Mouse (Mus musculus): ENCODE results near the gene Pknox2.
A peak's percentile ranks its signal among the peaks of the same experiment; 100 is the strongest.

Pknox2 gene

DNA sequence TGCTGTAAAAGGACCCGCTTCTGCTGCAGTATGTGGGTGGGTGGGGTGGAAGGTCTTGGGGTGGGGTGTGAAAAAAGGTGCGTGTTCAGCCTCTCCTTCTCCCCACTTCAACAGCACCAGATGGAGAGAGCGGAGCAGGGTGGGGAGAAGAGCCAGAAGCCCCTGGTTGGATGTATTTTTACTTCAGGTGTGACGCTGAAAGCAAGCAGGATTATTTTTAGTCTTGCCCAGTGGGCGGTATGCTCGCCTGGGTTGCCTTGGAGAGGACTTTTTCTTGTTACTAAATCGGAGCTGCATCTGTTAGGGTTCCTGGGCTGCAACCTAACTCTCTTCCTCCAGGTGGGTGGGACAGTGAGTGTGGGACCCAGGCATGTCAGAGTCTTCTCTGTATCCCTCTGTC lies 202.4 kb downstream of the Pknox2 start:
- H3K27me3 ChIP-seq (ENCODE audit: insufficient read depth, low read length), result peaks cover 55% of the 10 kb centered on the region

DNA sequence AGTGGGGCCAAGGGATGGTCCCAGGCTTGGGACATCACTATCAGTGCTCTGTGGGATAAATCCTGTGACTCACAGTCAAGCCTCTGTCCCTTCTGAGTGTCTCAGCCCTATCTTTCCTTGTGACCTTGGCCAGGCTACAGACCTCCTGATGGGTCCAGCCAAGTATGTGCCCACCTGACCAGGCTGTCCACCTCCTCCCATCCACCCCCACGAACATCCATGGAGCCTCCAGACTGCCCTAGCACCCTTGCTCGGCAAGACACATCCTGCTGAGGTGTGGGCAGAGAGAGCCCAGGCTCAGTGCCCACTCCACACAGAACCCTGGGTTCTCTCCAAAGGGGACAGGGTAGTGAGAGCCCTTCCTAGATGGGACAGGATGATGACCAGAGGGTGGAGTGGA lies 204.6 kb downstream of the Pknox2 start:
- TF ChIP-seq CTCF (conservative IDR thresholded peaks at IDR 0.05; ENCODE audit: low read length), result no peak
- TF ChIP-seq POU5F1 (IDR thresholded peaks at IDR 0.05; ENCODE audit: borderline replicate concordance, low read length), result no peak
- TF ChIP-seq NANOG (IDR thresholded peaks at IDR 0.05; ENCODE audit: borderline replicate concordance, low read length), result no peak
- Histone ChIP-seq H3K36me3 (ENCODE audit: insufficient read depth, low read length) (no peaks in the 10 kb centered on the region), H3K4me3 (replicated peaks; ENCODE audit: low read length) (no peak overlapping the region), H3K27me3 (ENCODE audit: insufficient read depth, low read length) (peaks cover 59% of the 10 kb centered on the region), H3K4me1 (replicated peaks; ENCODE audit: low read depth, low read length) (peaks cover 16% of the 10 kb centered on the region), H3K9me3 (ENCODE audit: low read length) (no peaks in the 10 kb centered on the region)

More for the DNA sequence above, 202.4 kb downstream of the Pknox2 start:
- H3K9me3 ChIP-seq (ENCODE audit: low read length), result no peaks in the 10 kb centered on the region
- H3K4me1 ChIP-seq (replicated peaks; ENCODE audit: low read depth, low read length), result peaks cover 18% of the 10 kb centered on the region
- TF ChIP-seq CTCF (conservative IDR thresholded peaks at IDR 0.05; ENCODE audit: low read length), result no peak
- no peak for TF ChIP-seq POU5F1 (IDR thresholded peaks at IDR 0.05; ENCODE audit: borderline replicate concordance, low read length)
- no peaks in the 10 kb centered on the region for H3K36me3 ChIP-seq (ENCODE audit: insufficient read depth, low read length)
- no peak overlapping the region for H3K4me3 ChIP-seq (replicated peaks; ENCODE audit: low read length)

GRCm38 (mm10) chr9:36942131-36942530 lies 205.1 kb downstream of the Pknox2 start:
- peaks cover 56% of the 10 kb centered on the region for H3K27me3 ChIP-seq (ENCODE audit: insufficient read depth, low read length)
- H3K4me1 ChIP-seq (replicated peaks; ENCODE audit: low read depth, low read length), result peaks cover 16% of the 10 kb centered on the region
- H3K36me3 ChIP-seq (ENCODE audit: insufficient read depth, low read length), result no peaks in the 10 kb centered on the region
- TF ChIP-seq CTCF (conservative IDR thresholded peaks at IDR 0.05; ENCODE audit: low read length) (no peak), POU5F1 (IDR thresholded peaks at IDR 0.05; ENCODE audit: borderline replicate concordance, low read length) (no peak), NANOG (IDR thresholded peaks at IDR 0.05; ENCODE audit: borderline replicate concordance, low read length) (no peak)
- H3K9me3 ChIP-seq (ENCODE audit: low read length), result no peaks in the 10 kb centered on the region
- H3K4me3 ChIP-seq (replicated peaks; ENCODE audit: low read length), result no peak overlapping the region

GRCm38 (mm10) chr9:36941565-36941964 lies 205.6 kb downstream of the Pknox2 start:
- no peaks in the 10 kb centered on the region for H3K9me3 ChIP-seq (ENCODE audit: low read length)
- no peak overlapping the region for H3K4me3 ChIP-seq (replicated peaks; ENCODE audit: low read length)
- H3K4me1 ChIP-seq (replicated peaks; ENCODE audit: low read depth, low read length), result peaks cover 16% of the 10 kb centered on the region
- H3K27me3 ChIP-seq (ENCODE audit: insufficient read depth, low read length), result peaks cover 52% of the 10 kb centered on the region
- no peaks in the 10 kb centered on the region for H3K36me3 ChIP-seq (ENCODE audit: insufficient read depth, low read length)
- no peak for TF ChIP-seq CTCF (conservative IDR thresholded peaks at IDR 0.05; ENCODE audit: low read length)
- no peak for TF ChIP-seq NANOG (IDR thresholded peaks at IDR 0.05; ENCODE audit: borderline replicate concordance, low read length)
- TF ChIP-seq POU5F1 (IDR thresholded peaks at IDR 0.05; ENCODE audit: borderline replicate concordance, low read length), result no peak

DNA sequence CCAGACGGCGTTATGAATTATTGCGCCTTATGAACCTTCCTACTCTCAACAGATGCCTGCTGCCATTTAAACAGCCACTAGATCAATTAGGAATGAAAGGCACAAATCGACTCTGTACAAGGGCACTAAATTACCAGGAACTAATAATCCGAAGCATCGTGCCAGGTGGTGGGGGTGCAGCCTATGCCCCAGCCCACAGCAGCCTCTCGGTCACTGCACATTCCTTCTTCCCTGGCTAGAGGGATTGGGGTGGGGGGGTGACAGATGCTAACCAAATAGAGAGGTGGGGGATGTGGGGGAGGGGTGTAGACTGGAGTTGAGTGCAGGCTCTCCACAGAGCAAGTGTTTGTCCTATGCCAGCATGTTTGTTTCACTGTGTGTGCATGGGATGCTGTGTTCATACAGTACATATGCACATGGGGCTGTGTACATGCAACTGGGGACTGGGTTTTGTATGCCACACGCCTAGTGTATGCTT lies 208.6 kb downstream of the Pknox2 start:
- H3K9me3 ChIP-seq (ENCODE audit: low read length), result no peaks in the 10 kb centered on the region
- no peaks in the 10 kb centered on the region for H3K36me3 ChIP-seq (ENCODE audit: insufficient read depth, low read length)
- no peak for TF ChIP-seq POU5F1 (IDR thresholded peaks at IDR 0.05; ENCODE audit: borderline replicate concordance, low read length)
- TF ChIP-seq NANOG (IDR thresholded peaks at IDR 0.05; ENCODE audit: borderline replicate concordance, low read length), result no peak
- TF ChIP-seq CTCF (conservative IDR thresholded peaks at IDR 0.05; ENCODE audit: low read length), result no peak
- H3K4me1 ChIP-seq (replicated peaks; ENCODE audit: low read depth, low read length), result peaks cover 23% of the 10 kb centered on the region
- H3K27me3 ChIP-seq (ENCODE audit: insufficient read depth, low read length), result peaks cover 62% of the 10 kb centered on the region
- no peak overlapping the region for H3K4me3 ChIP-seq (replicated peaks; ENCODE audit: low read length)

DNA sequence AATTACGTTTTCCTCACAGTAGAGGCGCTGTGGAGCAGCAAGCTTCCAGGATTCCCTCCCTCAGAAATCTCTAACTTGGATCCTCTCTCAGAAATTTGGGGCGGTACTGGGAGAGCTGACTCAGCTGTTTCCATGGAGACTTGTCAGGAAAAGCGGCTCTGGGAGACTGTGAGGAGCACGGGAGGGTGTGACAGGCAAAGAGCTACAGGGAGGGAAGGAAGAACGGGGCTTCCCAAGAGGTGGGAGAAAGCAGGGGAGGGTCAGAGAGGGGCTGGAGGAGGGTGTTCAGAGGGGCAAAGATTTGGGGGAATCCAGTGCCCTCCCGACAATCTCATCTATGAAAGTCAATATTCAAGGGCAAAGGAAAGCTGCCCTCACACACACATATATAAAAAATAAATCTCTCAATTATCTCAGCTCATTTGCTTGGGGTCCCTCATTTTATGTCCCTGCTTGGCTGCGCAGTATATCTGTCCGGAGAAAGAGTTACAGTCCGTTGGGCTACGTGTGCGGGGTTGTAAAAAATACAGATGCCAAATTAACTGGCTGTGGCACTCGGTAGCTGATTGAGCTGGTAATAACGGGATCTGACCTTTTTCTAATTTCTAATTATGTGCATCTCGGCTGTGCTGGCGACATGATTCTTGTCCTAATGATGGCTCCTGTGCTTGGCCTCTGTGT lies 213.3 kb downstream of the Pknox2 start:
- no peak overlapping the region for H3K4me3 ChIP-seq (replicated peaks; ENCODE audit: low read length)
- H3K36me3 ChIP-seq (ENCODE audit: insufficient read depth, low read length), result no peaks in the 10 kb centered on the region
- no peaks in the 10 kb centered on the region for H3K9me3 ChIP-seq (ENCODE audit: low read length)
- TF ChIP-seq CTCF (conservative IDR thresholded peaks at IDR 0.05; ENCODE audit: low read length) (peak; percentile 60), POU5F1 (IDR thresholded peaks at IDR 0.05; ENCODE audit: borderline replicate concordance, low read length) (no peak)
- H3K4me1 ChIP-seq (replicated peaks; ENCODE audit: low read depth, low read length), result peaks cover 10% of the 10 kb centered on the region
- peaks cover 28% of the 10 kb centered on the region for H3K27me3 ChIP-seq (ENCODE audit: insufficient read depth, low read length)

- TF ChIP-seq POU5F1 (IDR thresholded peaks at IDR 0.05; ENCODE audit: borderline replicate concordance, low read length) (no peak), NANOG (IDR thresholded peaks at IDR 0.05; ENCODE audit: borderline replicate concordance, low read length) (no peak), CTCF (conservative IDR thresholded peaks at IDR 0.05; ENCODE audit: low read length) (no peak)
- Histone ChIP-seq H3K36me3 (ENCODE audit: insufficient read depth, low read length) (no peaks in the 10 kb centered on the region), H3K27me3 (ENCODE audit: insufficient read depth, low read length) (peaks cover 25% of the 10 kb centered on the region), H3K9me3 (ENCODE audit: low read length) (no peaks in the 10 kb centered on the region), H3K4me3 (replicated peaks; ENCODE audit: low read length) (no peak overlapping the region), H3K4me1 (replicated peaks; ENCODE audit: low read depth, low read length) (peaks cover 10% of the 10 kb centered on the region)
Observed at GRCm38 (mm10) chr9:36932950-36933812, 214.0 kb downstream of the Pknox2 start.

GRCm38 (mm10) chr9:36931657-36932056 lies 215.6 kb downstream of the Pknox2 start:
- no peaks in the 10 kb centered on the region for H3K9me3 ChIP-seq (ENCODE audit: low read length)
- H3K4me1 ChIP-seq (replicated peaks; ENCODE audit: low read depth, low read length), result peaks cover 10% of the 10 kb centered on the region
- no peaks in the 10 kb centered on the region for H3K36me3 ChIP-seq (ENCODE audit: insufficient read depth, low read length)
- peaks cover 21% of the 10 kb centered on the region for H3K27me3 ChIP-seq (ENCODE audit: insufficient read depth, low read length)
- H3K4me3 ChIP-seq (replicated peaks; ENCODE audit: low read length), result no peak overlapping the region
- TF ChIP-seq NANOG (IDR thresholded peaks at IDR 0.05; ENCODE audit: borderline replicate concordance, low read length), result no peak
- no peak for TF ChIP-seq CTCF (conservative IDR thresholded peaks at IDR 0.05; ENCODE audit: low read length)
- no peak for TF ChIP-seq POU5F1 (IDR thresholded peaks at IDR 0.05; ENCODE audit: borderline replicate concordance, low read length)

Measured in E14TG2a.4 (cell line).